Mouse (Mus musculus): ENCODE measurements around the gene Ulk4. TPM values are rescaled to one million over a fixed set of nuclear protein-coding genes. Genes with fewer than 3 reads are reported as not detected.

The Ulk4 gene
- polyA plus RNA-seq, 1 experiment from 2014 or later: 23.2 TPM

- H3K9me3 ChIP-seq (ENCODE audit: low read length): no peaks in the 10 kb centered on the region
- peaks cover 86% of the 10 kb centered on the region for H3K36me3 ChIP-seq (replicated peaks; ENCODE audit: insufficient read depth, low read length)
- no peak overlapping the region for H3K4me3 ChIP-seq (ENCODE audit: low read depth, low read length)
- 55% methylated on average over 3 of the region's 3 CpGs for WGBS (ENCODE audit: insufficient replicate concordance)
- no peak overlapping the region for H3K4me2 ChIP-seq (ENCODE audit: low read depth, low read length)
- ATAC-seq: no peak
- H3K4me1 ChIP-seq (ENCODE audit: insufficient read depth): peaks cover 12% of the 10 kb centered on the region; the same call in 1 of the 2 replicates
- no peaks in the 10 kb centered on the region for H3K27me3 ChIP-seq (ENCODE audit: insufficient read depth, low read length)
- TF ChIP-seq CTCF (IDR thresholded peaks at IDR 0.05; ENCODE audit: low read depth) (no peak), EP300 (IDR thresholded peaks at IDR 0.05; ENCODE audit: low read depth) (no peak)
- H3K27ac ChIP-seq (ENCODE audit: low read depth): no peak overlapping the region
- no peak for DNase-seq
- no peak overlapping the region for H3K9ac ChIP-seq (replicated peaks)
These were observed 315.5 kb downstream of the Ulk4 start for GRCm38 (mm10) chr9:120961466-120961865.

- no peak for TF ChIP-seq CTCF (IDR thresholded peaks at IDR 0.05; ENCODE audit: low read depth)
- no peak for TF ChIP-seq EP300 (IDR thresholded peaks at IDR 0.05; ENCODE audit: low read depth)
- H3K4me3 ChIP-seq (ENCODE audit: low read depth, low read length): no peak overlapping the region
- no peak for DNase-seq
- 47% methylated on average over 4 of the region's 4 CpGs for WGBS (ENCODE audit: insufficient replicate concordance)
- no peaks in the 10 kb centered on the region for H3K9me3 ChIP-seq (ENCODE audit: low read length)
- peaks cover 95% of the 10 kb centered on the region for H3K36me3 ChIP-seq (replicated peaks; ENCODE audit: insufficient read depth, low read length)
- no peak overlapping the region for H3K27ac ChIP-seq (ENCODE audit: low read depth)
- H3K27me3 ChIP-seq (ENCODE audit: insufficient read depth, low read length): no peaks in the 10 kb centered on the region
- peaks cover 12% of the 10 kb centered on the region; the same call in 1 of the 2 replicates for H3K4me1 ChIP-seq (ENCODE audit: insufficient read depth)
- no peak for ATAC-seq
- H3K9ac ChIP-seq (replicated peaks): no peak overlapping the region
- H3K4me2 ChIP-seq (ENCODE audit: low read depth, low read length): no peak overlapping the region
These were observed 316.4 kb downstream of the Ulk4 start for GRCm38 (mm10) chr9:120960611-120961010.

GRCm38 (mm10) chr9:120959225-120959624, 317.8 kb downstream of the Ulk4 start:
- TF ChIP-seq EP300 (IDR thresholded peaks at IDR 0.05; ENCODE audit: low read depth): no peak
- TF ChIP-seq CTCF (IDR thresholded peaks at IDR 0.05; ENCODE audit: low read depth): no peak
- H3K4me1 ChIP-seq (ENCODE audit: insufficient read depth): peaks cover 12% of the 10 kb centered on the region
- H3K4me3 ChIP-seq (ENCODE audit: low read depth, low read length): no peak overlapping the region
- WGBS (ENCODE audit: insufficient replicate concordance): 84% methylated on average over 4 of the region's 4 CpGs
- H3K36me3 ChIP-seq (replicated peaks; ENCODE audit: insufficient read depth, low read length): peaks cover 96% of the 10 kb centered on the region
- H3K27me3 ChIP-seq (ENCODE audit: insufficient read depth, low read length): no peaks in the 10 kb centered on the region
- DNase-seq (no peak), ATAC-seq (no peak)
- H3K4me2 ChIP-seq (ENCODE audit: low read depth, low read length): no peak overlapping the region
- no peaks in the 10 kb centered on the region for H3K9me3 ChIP-seq (ENCODE audit: low read length)
- H3K9ac ChIP-seq (replicated peaks): no peak overlapping the region
- no peak overlapping the region for H3K27ac ChIP-seq (ENCODE audit: low read depth)

DNA sequence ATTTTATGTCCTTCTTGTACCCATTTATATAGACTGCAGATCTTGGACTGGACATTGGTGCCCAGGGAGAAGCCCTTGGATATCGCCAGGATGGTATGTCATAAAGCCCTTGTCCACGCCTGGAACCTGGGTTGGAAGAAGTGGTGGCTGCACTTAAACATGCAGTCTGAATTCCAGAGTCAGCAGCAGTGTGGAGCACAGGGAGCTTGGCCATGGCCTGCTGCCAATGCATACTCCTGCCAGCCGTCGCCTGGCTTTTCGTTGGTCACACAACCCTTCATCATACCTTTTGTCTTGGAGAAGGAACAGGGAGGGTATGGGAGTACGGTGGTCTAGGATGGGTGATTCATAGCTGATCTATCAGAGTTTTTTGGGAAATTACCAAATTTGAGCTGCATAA, 318.4 kb downstream of the Ulk4 start:
- H3K27ac ChIP-seq (ENCODE audit: low read depth): no peak overlapping the region
- H3K4me2 ChIP-seq (ENCODE audit: low read depth, low read length): no peak overlapping the region
- no peak for ATAC-seq
- 88% methylated on average over 6 of the region's 6 CpGs for WGBS (ENCODE audit: insufficient replicate concordance)
- no peak overlapping the region for H3K4me3 ChIP-seq (ENCODE audit: low read depth, low read length)
- no peak for TF ChIP-seq CTCF (IDR thresholded peaks at IDR 0.05; ENCODE audit: low read depth)
- TF ChIP-seq EP300 (IDR thresholded peaks at IDR 0.05; ENCODE audit: low read depth): no peak
- DNase-seq: no peak
- H3K9ac ChIP-seq (replicated peaks): no peak overlapping the region
- peaks cover 96% of the 10 kb centered on the region for H3K36me3 ChIP-seq (replicated peaks; ENCODE audit: insufficient read depth, low read length)
- H3K4me1 ChIP-seq (ENCODE audit: insufficient read depth): peaks cover 12% of the 10 kb centered on the region
- H3K27me3 ChIP-seq (ENCODE audit: insufficient read depth, low read length): no peaks in the 10 kb centered on the region
- no peaks in the 10 kb centered on the region for H3K9me3 ChIP-seq (ENCODE audit: low read length)

GRCm38 (mm10) chr9:120958051-120958450, 318.9 kb downstream of the Ulk4 start:
- H3K27ac ChIP-seq (ENCODE audit: low read depth): no peak overlapping the region
- H3K4me1 ChIP-seq (ENCODE audit: insufficient read depth): peaks cover 12% of the 10 kb centered on the region
- H3K36me3 ChIP-seq (replicated peaks; ENCODE audit: insufficient read depth, low read length): peaks cover 98% of the 10 kb centered on the region
- no peaks in the 10 kb centered on the region for H3K27me3 ChIP-seq (ENCODE audit: insufficient read depth, low read length)
- H3K4me2 ChIP-seq (ENCODE audit: low read depth, low read length): no peak overlapping the region
- TF ChIP-seq CTCF (IDR thresholded peaks at IDR 0.05; ENCODE audit: low read depth) (no peak), EP300 (IDR thresholded peaks at IDR 0.05; ENCODE audit: low read depth) (no peak)
- DNase-seq (no peak), ATAC-seq (no peak)
- no peak overlapping the region for H3K9ac ChIP-seq (replicated peaks)
- WGBS (ENCODE audit: insufficient replicate concordance): 88% methylated on average over 5 of the region's 5 CpGs
- no peak overlapping the region for H3K4me3 ChIP-seq (ENCODE audit: low read depth, low read length)
- no peaks in the 10 kb centered on the region for H3K9me3 ChIP-seq (ENCODE audit: low read length)

DNA sequence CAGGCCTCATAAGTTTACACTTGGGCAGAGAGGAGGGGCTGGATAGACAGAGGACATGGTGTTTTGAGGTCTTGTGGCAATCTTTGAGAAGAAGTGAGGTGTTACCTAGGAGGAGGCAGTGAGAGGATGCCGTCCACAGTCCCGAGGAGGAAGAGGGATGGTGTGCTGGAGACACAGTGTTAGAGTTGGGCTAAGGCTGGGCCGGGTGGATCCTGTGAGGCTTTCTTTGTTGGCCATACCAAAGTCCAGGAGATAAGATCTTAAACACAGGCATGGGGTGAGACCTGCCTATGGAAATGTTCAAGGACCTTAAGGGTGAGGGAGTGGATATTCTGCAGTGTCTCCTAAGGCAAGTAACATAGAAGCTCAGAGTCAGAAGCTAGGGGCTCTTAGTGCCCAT, 325.1 kb downstream of the Ulk4 start:
- peaks cover 11% of the 10 kb centered on the region for H3K4me1 ChIP-seq (ENCODE audit: insufficient read depth)
- no peaks in the 10 kb centered on the region for H3K27me3 ChIP-seq (ENCODE audit: insufficient read depth, low read length)
- no peak for DNase-seq
- H3K36me3 ChIP-seq (replicated peaks; ENCODE audit: insufficient read depth, low read length): peaks cover 73% of the 10 kb centered on the region
- no peak overlapping the region for H3K4me3 ChIP-seq (ENCODE audit: low read depth, low read length)
- 84% methylated on average over 3 of the region's 3 CpGs for WGBS (ENCODE audit: insufficient replicate concordance)
- ATAC-seq: no peak
- no peak overlapping the region for H3K4me2 ChIP-seq (ENCODE audit: low read depth, low read length)
- H3K9me3 ChIP-seq (ENCODE audit: low read length): no peaks in the 10 kb centered on the region
- H3K27ac ChIP-seq (ENCODE audit: low read depth): no peak overlapping the region
- TF ChIP-seq CTCF (IDR thresholded peaks at IDR 0.05; ENCODE audit: low read depth): no peak
- TF ChIP-seq EP300 (IDR thresholded peaks at IDR 0.05; ENCODE audit: low read depth): no peak
- no peak overlapping the region for H3K9ac ChIP-seq (replicated peaks)

DNA sequence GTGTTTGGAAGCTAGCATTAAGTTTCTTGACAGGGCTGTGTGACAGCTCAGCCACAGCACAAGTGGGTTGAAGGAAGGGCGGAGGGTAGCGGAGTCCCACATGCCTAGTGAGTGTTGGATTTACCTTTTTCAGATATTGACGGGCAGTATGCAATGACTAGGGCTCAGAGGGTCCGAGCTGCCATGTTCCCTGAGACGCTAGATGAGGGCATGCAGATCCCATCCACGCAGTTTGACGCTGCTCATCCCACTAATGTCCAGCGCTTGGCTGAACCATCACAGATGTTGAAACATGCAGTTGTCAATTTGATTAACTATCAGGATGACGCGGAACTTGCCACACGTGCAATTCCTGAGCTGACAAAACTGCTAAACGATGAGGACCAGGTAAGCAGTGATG, 326.2 kb downstream of the Ulk4 start:
- Histone ChIP-seq H3K4me1 (ENCODE audit: insufficient read depth) (peaks cover 16% of the 10 kb centered on the region), H3K36me3 (replicated peaks; ENCODE audit: insufficient read depth, low read length) (peaks cover 61% of the 10 kb centered on the region), H3K4me3 (ENCODE audit: low read depth, low read length) (no peak overlapping the region), H3K9me3 (ENCODE audit: low read length) (no peaks in the 10 kb centered on the region), H3K27ac (ENCODE audit: low read depth) (no peak overlapping the region), H3K4me2 (ENCODE audit: low read depth, low read length) (no peak overlapping the region), H3K27me3 (ENCODE audit: insufficient read depth, low read length) (no peaks in the 10 kb centered on the region), H3K9ac (replicated peaks) (no peak overlapping the region)
- no peak for DNase-seq
- ATAC-seq: no peak
- no peak for TF ChIP-seq CTCF (IDR thresholded peaks at IDR 0.05; ENCODE audit: low read depth)
- TF ChIP-seq EP300 (IDR thresholded peaks at IDR 0.05; ENCODE audit: low read depth): no peak
- WGBS (ENCODE audit: insufficient replicate concordance): 88% methylated on average over 12 of the region's 12 CpGs

Data from liver, postnatal 0 days (tissue).